Mouse (Mus musculus) ES-E14 (cell line): ENCODE results near the gene Atxn1. TPM values are rescaled to one million over a fixed set of nuclear protein-coding genes. Genes with fewer than 3 reads are reported as not detected.

Experiments used
- DNase-seq: peaks from one replicate; pipeline ENCODE4 v3.0.0-alpha.2; 2013; ENCODE audit warnings: low read depth, low spot score
- H3K27ac ChIP-seq: 2 replicates; pipeline ENCODE4 v1.5.1; 2012; ENCODE audit warnings: low read depth, mild to moderate bottlenecking, low read length, moderate library complexity, mixed read lengths; ENCODE audit not compliant: poor library complexity, insufficient read depth, severe bottlenecking
- H3K36me3 ChIP-seq: 2 replicates; pipeline ENCODE4 v1.6.1; 2012; ENCODE audit warnings: mild to moderate bottlenecking, low read length, moderate library complexity, mixed read lengths; ENCODE audit not compliant: control insufficient read depth, poor library complexity, insufficient read depth, severe bottlenecking
- H3K4me1 ChIP-seq, 2 experiments: fragments of 150-350 bp in 1 of 2; sonication (generic) in 1 of 2; 2 replicates each; pipeline ENCODE4 v1.6.1; 2012; ENCODE audit warnings: low read length in 2 of 2, mild to moderate bottlenecking in 1 of 2, mixed read lengths in 1 of 2; ENCODE audit not compliant: control insufficient read depth in 2 of 2, insufficient read depth in 2 of 2, poor library complexity in 1 of 2
- H3K4me3 ChIP-seq, 2 experiments: fragments of 150-350 bp in 1 of 2; sonication (generic) in 1 of 2; 2 replicates each; pipeline ENCODE4 v1.5.1; 2012; ENCODE audit warnings: low read length in 2 of 2, low read depth in 1 of 2, mild to moderate bottlenecking in 1 of 2, mixed read lengths in 1 of 2; ENCODE audit not compliant: insufficient read depth in 1 of 2, poor library complexity in 1 of 2, severe bottlenecking in 1 of 2
- H3K9ac ChIP-seq: 2 replicates; pipeline ENCODE4 v1.6.1; 2012; ENCODE audit warnings: low read depth, mild to moderate bottlenecking, low read length, mixed read lengths; ENCODE audit not compliant: poor library complexity, insufficient read depth, severe bottlenecking
- H3K9me3 ChIP-seq: fragments of 150-350 bp; sonication (generic); 2 replicates; pipeline ENCODE4 v1.6.1; 2012; ENCODE audit warnings: low read depth, mild to moderate bottlenecking, low read length; ENCODE audit not compliant: control insufficient read depth, insufficient read depth
- CHD2 ChIP-seq: IDR thresholded peaks from 2 replicates; pipeline ENCODE4 v1.6.1; 2014; ENCODE audit warnings: mild to moderate bottlenecking, low read depth, low read length, inconsistent platforms
- HCFC1 ChIP-seq: IDR thresholded peaks from 2 replicates; pipeline ENCODE4 v1.6.1; 2012; ENCODE audit warnings: low read length, inconsistent platforms, borderline replicate concordance; ENCODE audit not compliant: insufficient read depth
- MAFK ChIP-seq: IDR thresholded peaks from 2 replicates; pipeline ENCODE4 v1.6.1; 2014; ENCODE audit warnings: mild to moderate bottlenecking, low read depth, low read length, inconsistent platforms; ENCODE audit not compliant: insufficient read depth
- ZC3H11A ChIP-seq: IDR thresholded peaks from 2 replicates; pipeline ENCODE4 v1.6.1; 2012; ENCODE audit warnings: low read depth, mild to moderate bottlenecking, inconsistent platforms, low read length, borderline replicate concordance
- ZNF384 ChIP-seq: IDR thresholded peaks from 2 replicates; pipeline ENCODE4 v1.6.1; 2012; ENCODE audit warnings: low read depth, low read length, inconsistent platforms
- in situ Hi-C, 2 experiments: fragments of 600-800 bp; cut with MboI; formaldehyde crosslinking; loops; one replicate each; pipeline ENCODE4 v1.15.1; 2025; ENCODE audit warnings: low sequenced_read_pairs in 2 of 2, inconsistent platforms in 1 of 2; ENCODE audit not compliant: unreplicated experiment in 2 of 2
- total RNA-seq: library from RNA; depleted of rRNA; stranded (reverse); fragments of 300-350 nt; gene quantifications from 2 replicates; pipeline ENCODE4 v1.2.3, GENCODE M21; 2012

Gene Atxn1
- total RNA-seq, 1 experiment = 7.8 TPM

GRCm38 (mm10) chr13:45698982-45699381, 265.8 kb downstream of the Atxn1 start:
- Histone ChIP-seq H3K9ac (no peak overlapping the region), H3K36me3 (no peaks in the 10 kb centered on the region), H3K4me1 (no peaks in the 10 kb centered on the region; a peak in 1 of 4 replicates), H3K9me3 (no peaks in the 10 kb centered on the region), H3K4me3 (no peak overlapping the region), H3K27ac (no peak overlapping the region)
- in situ Hi-C loops = no loop called here
- DNase-seq = no peak
- no peak for TF ChIP-seq MAFK
- no peak for TF ChIP-seq ZNF384
- TF ChIP-seq ZC3H11A = no peak
- no peak for TF ChIP-seq CHD2
- TF ChIP-seq HCFC1 = no peak

GRCm38 (mm10) chr13:45696009-45696408, 268.8 kb downstream of the Atxn1 start:
- in situ Hi-C loops = no loop called here
- Histone ChIP-seq H3K4me1 (no peaks in the 10 kb centered on the region; a peak in 1 of 4 replicates), H3K9ac (no peak overlapping the region), H3K4me3 (no peak overlapping the region), H3K27ac (no peak overlapping the region), H3K9me3 (no peaks in the 10 kb centered on the region), H3K36me3 (no peaks in the 10 kb centered on the region)
- TF ChIP-seq MAFK = no peak
- peak; percentile 24; the same call in 1 of the 2 replicates for TF ChIP-seq ZC3H11A
- DNase-seq = no peak

GRCm38 (mm10) chr13:45694921-45695437, 269.8 kb downstream of the Atxn1 start:
- H3K36me3 ChIP-seq = no peaks in the 10 kb centered on the region
- H3K27ac ChIP-seq = no peak overlapping the region
- H3K9me3 ChIP-seq = no peaks in the 10 kb centered on the region
- H3K9ac ChIP-seq = no peak overlapping the region
- H3K4me3 ChIP-seq = no peak overlapping the region
- in situ Hi-C loops = no loop called here
- no peaks in the 10 kb centered on the region; a peak in 1 of 4 replicates for H3K4me1 ChIP-seq
- TF ChIP-seq HCFC1 = no peak
- no peak for TF ChIP-seq CHD2
- no peak for TF ChIP-seq ZC3H11A
- TF ChIP-seq MAFK = no peak
- no peak for TF ChIP-seq ZNF384
- DNase-seq = no peak

GRCm38 (mm10) chr13:45693953-45694352, 270.9 kb downstream of the Atxn1 start:
- Histone ChIP-seq H3K4me1 (no peaks in the 10 kb centered on the region; a peak in 1 of 4 replicates), H3K9me3 (no peaks in the 10 kb centered on the region), H3K27ac (no peak overlapping the region), H3K9ac (no peak overlapping the region), H3K4me3 (no peak overlapping the region), H3K36me3 (no peaks in the 10 kb centered on the region)
- in situ Hi-C loops = no loop called here
- DNase-seq = no peak
- TF ChIP-seq CHD2 = no peak
- no peak for TF ChIP-seq ZNF384
- TF ChIP-seq ZC3H11A = no peak
- TF ChIP-seq MAFK = no peak
- no peak for TF ChIP-seq HCFC1

- no peak for TF ChIP-seq CHD2
- no peak for TF ChIP-seq HCFC1
- no peak for TF ChIP-seq ZNF384
- no peak for TF ChIP-seq ZC3H11A
- no peak for TF ChIP-seq MAFK
- no peaks in the 10 kb centered on the region for H3K36me3 ChIP-seq
- no peak overlapping the region for H3K9ac ChIP-seq
- H3K4me3 ChIP-seq = no peak overlapping the region
- no peak overlapping the region for H3K27ac ChIP-seq
- in situ Hi-C loops = no loop called here
- no peak for DNase-seq
- no peaks in the 10 kb centered on the region for H3K9me3 ChIP-seq
- no peaks in the 10 kb centered on the region; a peak in 1 of 4 replicates for H3K4me1 ChIP-seq
Observed at GRCm38 (mm10) chr13:45693534-45693933, 271.3 kb downstream of the Atxn1 start.
